Mouse (Mus musculus): ENCODE results near the gene Dlec1.

Dlec1 gene

DNA sequence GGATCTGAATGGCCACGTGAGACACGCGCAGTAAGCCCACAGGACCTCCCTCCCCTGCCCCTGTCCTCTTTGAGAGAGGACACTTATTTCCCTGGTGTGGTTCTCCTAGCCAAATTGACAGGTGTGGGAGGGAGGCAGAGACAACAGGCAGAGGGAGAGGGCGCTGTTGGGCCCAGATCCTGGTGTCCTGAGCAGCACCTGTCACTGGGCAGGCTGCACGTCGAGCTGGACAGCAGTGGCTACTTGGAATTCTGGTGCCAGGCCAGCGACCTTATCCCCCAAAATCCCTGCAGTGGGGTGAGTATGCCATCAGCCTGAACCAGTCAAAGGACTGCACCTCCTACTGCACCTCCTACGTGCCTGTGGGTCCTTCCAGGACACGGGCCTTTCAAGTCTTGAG lies 41.1 kb downstream of the Dlec1 start:
- no peak for DNase-seq (ENCODE audit: low spot score)

DNA sequence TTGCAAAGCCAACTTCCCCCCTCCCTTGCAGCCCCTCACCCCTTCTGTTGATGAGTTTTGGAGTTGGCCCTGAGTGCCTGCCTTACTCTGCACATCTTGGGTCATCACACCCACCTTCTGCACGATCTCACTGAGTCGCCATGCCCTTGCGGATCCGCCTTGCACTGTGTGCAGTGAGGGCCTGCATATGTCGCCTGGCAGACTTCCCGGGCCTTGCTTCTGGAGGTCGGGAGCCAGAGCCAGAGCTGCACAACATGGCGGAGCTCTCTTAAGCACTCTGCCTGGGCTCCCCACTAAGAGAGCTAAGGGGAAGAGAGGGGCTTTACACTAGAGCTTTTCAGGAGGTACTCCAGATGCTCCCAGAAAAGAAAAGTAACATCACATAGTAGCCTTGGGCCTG lies 42.4 kb downstream of the Dlec1 start:
- no peak for DNase-seq (ENCODE audit: low spot score)

DNA sequence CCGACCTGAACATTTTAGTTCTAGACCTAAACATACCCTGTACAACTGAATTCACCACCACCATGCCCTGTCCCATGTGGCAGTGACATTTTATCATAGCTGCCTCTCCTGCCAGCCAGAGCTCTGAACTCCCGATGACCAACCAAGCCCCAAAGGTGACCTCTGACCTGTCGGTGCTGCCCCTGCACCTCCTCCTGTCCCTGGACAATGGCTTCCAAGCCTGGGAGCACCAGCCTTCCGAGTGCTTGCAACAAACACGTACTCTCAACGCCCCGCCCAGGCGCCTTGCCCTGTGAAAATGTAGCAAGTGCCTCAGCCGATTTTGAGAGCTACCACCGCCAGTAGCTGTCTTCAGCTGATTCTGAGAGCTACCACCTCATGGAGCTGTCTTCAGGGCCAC lies 42.9 kb downstream of the Dlec1 start:
- no peak for DNase-seq (ENCODE audit: low spot score)

DNA sequence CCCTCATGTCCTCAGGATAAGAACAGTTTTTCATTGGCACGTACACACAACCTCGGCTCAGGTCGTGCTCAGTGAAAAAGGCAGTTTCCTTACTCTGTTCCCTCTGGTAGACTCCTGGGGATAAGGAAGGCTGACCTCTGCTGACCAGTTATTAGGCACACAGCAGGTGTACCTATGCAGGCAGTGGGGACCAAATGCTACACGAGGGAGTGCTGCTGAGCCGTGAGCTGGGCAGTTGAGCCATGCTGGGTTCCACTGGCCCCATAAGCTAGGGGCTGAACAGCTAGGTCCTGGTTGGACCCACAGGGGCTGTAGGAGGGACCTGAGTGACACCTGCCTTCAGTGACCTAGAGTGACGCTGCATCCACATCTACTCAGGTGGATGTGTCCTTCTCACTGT lies 43.4 kb downstream of the Dlec1 start:
- no peak for DNase-seq (ENCODE audit: low spot score)

DNA sequence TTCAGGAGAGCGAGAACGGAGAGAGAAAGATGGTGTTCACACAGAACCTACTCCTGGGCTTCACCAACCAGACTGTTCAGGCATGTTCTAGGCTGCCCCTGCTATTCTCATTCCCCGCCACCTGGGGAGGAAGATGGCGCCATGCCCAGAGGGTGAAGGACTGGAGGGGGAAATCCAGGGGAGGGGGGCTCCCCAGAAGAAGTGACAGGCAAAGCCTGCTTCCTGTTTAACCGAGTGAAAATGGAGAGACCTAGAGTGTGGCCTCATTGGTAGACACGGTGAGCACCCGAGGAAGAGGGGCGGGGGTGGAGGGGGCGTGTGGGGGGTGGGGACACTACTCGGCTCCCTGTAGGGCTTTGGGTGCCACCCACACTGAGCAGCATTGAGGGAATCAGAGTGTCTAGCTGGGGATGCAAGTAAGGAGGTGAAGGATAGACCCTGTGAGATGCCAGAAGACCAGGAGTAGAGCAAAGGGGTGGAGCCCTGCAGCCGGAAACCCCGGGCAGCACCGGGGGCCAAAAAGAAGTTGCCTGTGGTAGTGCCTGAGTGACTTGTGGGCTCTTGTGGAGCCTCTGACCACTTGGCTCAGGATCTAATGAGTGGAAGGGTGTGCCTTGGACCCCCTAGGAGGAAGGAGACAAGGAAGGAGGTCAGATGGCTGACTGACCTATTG lies 44.0 kb downstream of the Dlec1 start:
- DNase-seq (ENCODE audit: low spot score) = no peak

DNA sequence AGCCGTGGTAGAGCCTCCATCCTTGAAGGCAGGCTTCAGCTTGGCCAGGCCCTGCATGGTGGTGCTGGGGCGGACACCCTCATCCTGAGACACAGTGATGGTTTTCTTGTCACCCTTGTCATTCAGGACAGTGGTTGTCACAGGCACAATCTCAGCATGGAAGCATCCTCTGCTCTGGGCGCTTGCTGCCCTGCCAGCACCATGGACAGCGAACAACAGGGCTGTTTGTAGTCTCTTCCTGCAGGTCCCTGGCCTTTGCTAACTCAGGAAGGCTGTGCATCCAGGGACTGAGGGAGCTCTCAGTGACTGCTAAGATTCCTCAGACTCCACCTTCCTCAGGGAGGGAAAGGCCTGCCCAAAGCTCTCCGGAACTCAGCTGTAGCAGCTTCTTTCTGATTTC lies 47.3 kb downstream of the Dlec1 start:
- DNase-seq (ENCODE audit: low spot score) = peak; percentile 58

DNA sequence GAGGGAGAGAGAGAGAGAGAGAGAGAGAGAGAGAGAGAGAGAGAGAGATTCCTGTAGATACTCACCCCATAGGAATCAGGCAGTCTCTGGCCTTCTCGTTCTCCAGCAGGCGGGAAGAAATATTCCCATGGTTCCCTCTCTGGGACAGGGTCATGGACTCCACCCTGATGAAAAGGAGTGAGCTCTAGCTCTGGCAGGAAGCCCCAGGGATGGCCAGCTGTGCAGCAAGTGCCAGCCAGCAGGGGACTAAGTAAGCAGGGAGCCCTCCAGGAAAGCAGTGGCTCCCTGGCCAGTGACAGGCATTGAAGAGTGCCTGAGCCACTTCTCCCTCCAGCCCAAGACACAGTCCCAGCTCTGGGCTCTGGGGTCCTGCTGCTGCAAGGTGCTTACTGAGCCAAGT lies 49.5 kb downstream of the Dlec1 start:
- DNase-seq (ENCODE audit: low spot score) = peak; percentile 60

DNA sequence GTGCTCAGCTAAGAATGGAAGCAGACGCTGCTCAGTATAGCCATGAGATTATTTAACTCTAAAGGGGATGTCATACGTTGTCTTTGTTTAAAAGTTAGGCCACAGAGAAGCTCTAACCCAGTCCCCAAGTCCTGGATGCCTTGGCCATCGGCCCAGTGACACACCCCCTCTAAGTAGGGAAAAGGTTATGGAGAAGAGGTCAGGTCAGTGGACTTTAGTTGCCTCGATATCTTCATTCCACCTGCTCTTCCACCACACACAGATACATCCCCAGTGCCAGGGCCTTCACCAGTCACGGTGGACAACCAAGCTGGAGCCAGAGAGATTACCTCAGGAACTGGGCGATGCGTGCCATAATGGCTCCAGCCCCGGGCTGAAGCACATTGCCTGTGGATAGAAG lies 53.1 kb downstream of the Dlec1 start:
- peak; percentile 29 for DNase-seq (ENCODE audit: low spot score)

DNA sequence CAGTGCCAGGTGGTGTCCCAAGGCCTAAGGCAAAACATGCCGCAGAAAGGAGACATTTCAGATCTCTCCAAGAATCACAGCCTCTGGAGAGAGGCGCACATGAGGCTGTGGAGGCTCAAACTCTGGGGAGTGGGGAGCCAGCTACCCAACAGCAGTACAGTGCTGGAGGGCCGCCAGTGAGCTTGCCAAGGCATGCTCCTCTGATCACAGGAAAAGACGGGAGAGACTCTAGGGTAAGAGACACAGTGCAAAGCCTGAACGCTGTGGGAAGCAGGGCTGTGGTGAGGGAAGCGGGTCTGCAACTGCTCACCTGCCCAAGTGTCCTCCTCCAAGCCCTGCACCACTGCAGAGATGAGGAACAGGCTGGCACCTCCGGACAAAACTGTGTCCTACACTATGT lies 53.5 kb downstream of the Dlec1 start:
- peak; percentile 49 for DNase-seq (ENCODE audit: low spot score)

DNA sequence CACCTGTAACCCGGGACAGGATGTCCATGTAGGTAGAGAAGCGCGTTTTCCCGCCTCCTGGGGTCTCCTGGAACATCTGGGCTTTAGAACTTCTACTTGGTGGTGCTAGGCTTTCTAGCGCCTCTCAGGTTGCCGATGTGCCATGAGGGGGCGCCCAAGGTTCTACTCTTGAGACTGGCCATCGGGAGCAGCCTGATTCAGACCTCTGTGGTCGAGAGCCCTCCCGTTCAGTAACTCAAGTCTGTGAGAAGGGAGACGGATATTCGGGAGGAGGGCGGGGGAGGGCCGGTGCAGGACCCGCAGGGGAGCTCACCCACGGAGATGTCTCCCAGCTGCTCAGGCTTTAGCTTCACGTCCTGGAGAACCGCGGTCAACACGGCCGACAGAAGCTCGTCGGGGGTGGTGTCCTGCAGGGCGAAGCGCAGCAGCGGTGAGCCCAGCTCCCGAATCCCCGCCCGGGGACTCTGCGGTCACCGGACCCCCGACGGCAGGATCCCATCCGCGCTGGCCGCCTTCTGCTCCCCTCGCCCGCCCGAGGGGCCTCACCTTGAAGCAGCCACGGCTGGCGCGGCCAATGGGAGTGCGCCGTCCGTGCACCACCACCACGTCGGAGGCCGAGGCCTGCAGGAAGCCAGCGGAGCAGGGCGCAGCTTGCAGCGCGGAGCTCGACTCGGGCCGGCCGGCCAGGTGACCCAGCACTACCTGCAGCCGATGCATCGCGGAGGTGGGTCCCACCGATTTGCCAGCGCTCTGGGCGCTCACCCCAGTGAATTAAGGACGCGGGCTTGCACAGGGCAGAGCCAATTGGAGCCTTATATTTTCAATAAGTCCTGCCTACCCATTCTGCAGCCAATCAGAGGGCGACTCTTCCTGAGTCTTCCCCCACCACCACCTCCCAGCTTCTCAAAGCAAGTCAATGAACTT lies 54.3 kb downstream of the Dlec1 start, which contains the start of gene Acaa1b:
Gene Acaa1b, minus strand, starts transcription at position 816 of the 924 bp plus-strand sequence.
- peak; percentile 78 for DNase-seq (ENCODE audit: low spot score)

DNA sequence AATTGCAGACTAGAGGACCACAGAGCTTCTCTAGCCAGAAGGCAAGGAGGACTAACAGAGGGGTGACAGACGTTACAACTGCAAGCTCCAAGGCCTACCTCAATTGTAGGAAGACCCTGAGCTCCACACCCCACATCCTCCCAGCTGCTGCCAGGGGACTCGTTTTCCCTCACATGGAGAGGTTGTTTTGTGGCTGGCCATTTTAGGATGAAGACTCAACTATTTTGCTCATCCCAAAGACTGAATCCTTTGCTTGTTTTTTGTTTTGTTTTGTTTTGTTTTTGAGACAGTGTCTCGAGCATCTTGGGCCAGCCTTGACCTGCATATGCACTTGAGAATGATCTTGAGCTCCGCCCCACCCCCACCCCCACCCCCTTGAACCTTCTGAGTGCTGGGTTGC lies 56.6 kb downstream of the Dlec1 start, which contains the start of gene Gm47289:
Gene Gm47289, plus strand, starts transcription at position 301 of the 400 bp plus-strand sequence.
- no peak for DNase-seq (ENCODE audit: low spot score)

DNA sequence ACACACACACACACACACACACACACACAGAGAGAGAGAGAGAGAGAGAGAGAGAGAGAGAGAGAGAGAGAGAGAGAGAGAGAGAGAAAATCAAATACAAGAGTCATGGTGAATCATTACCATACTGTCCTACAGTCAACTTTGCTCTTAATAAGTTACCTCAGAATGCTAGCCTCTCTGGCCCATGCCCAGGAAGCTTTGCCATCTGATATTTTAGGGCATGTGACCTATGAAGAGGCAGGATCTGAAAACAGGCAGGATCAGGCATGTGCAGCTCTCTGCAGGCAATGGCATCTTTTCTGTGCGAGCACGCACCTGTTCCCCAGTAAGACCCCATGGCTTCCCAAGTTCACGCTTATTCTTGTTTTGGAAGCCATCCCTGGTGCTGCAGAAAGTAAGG lies 58.4 kb downstream of the Dlec1 start:
- DNase-seq (ENCODE audit: low spot score) = peak; percentile 78

DNA sequence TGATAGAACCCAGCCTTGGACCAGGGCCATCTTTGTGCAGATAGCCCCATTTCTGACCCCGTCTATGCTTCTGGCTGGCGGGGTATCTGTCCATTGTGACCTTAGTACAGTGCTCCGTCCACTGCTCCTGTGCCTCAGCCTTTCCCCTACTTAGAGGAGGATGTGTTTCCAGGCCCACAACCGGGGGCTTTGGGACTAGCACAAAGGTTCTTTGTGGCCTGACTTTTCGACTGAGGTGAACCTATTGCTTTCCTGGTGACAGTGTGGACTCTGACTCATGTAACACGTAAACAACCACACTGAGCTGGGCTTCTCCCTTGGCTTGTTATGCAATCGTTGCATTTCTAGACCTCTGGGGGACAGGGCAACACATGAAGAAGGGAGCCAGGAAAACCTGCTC lies 62.5 kb downstream of the Dlec1 start:
- peak; percentile 69 for DNase-seq (ENCODE audit: low spot score)

DNA sequence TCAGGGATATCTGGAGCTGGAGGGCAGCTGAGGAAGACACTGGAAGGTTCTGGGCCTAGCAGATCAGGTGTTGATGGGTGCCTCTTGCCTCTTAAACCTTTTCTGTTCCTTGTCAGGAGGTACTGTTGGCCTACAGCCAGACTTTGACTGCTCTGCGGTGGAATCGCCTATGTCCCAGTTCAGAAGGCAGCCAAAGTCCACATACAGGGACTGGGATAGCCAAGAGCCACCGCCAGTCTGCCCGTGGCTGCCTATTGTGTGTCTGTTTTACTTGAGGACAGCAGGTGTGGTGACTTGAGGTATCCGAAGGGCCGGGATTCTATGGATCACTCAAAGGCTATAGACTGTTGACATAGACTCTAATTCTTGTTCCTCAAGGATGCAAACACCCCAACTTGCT lies 63.3 kb downstream of the Dlec1 start:
- DNase-seq (ENCODE audit: low spot score) = peak; percentile 62

DNA sequence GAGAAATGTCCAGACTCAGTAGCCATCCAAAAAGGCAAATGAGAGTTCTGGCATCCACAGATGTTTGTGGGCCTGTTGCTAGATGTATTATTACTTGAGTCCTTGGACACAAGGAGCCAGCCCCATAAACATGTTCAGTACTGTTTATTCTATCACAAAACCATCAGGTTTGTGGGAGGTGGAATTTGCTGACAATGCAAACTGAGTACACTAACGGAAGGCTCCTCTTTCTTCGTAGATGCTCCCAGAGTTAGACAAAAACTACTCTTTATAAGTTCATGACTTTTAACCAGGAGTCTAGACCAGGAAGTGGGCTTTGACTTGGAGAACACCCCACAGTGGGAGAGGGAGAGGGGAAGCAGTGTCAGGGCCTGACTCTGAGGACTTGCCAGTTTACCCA lies 65.3 kb downstream of the Dlec1 start:
- no peak for DNase-seq (ENCODE audit: low spot score)

DNA sequence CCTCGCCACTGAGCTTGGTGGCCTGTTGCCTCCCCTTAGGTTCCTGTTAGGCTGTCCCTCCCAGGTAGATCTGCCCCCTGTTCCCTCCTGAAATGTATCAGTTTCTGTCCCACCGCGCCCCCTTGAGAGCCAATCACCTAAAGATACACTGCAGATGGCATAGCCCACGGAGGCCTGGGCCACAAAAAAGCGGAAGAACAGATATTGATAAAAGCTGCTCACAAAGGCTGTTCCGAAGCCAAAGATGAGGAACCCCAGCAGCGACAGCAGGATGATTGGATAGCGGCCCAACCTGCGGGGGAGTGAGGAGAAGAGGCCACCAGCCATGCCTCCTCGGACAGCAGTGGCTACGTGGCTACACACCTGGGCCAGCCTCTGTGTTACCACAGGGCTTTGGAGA lies 77.0 kb downstream of the Dlec1 start:
- DNase-seq (ENCODE audit: low spot score) = no peak

DNA sequence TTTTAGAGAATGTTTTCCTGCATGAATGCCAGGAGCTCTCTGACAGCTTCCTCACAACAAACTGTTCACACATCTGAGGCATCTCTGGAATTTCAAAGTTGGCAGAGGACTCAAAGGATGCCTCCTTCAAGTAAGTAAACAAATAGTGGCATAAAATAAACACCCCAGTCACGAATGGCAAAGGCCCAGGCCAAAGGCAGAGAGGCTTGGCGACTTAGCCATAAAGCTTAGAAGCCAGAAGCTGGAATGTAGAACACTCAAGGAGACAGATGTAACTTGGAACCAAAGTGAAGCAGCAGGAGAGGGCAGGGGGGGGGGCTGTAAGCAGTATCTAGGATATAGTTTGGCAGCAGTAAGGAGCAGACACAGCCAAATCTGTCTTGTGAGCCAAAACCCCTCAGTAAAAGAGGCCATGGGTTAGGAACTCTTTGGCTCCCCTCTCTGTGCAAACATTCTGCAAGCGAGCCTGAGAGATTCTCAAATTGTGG lies 79.0 kb downstream of the Dlec1 start:
- peak; percentile 90 for DNase-seq (ENCODE audit: low spot score)

DNA sequence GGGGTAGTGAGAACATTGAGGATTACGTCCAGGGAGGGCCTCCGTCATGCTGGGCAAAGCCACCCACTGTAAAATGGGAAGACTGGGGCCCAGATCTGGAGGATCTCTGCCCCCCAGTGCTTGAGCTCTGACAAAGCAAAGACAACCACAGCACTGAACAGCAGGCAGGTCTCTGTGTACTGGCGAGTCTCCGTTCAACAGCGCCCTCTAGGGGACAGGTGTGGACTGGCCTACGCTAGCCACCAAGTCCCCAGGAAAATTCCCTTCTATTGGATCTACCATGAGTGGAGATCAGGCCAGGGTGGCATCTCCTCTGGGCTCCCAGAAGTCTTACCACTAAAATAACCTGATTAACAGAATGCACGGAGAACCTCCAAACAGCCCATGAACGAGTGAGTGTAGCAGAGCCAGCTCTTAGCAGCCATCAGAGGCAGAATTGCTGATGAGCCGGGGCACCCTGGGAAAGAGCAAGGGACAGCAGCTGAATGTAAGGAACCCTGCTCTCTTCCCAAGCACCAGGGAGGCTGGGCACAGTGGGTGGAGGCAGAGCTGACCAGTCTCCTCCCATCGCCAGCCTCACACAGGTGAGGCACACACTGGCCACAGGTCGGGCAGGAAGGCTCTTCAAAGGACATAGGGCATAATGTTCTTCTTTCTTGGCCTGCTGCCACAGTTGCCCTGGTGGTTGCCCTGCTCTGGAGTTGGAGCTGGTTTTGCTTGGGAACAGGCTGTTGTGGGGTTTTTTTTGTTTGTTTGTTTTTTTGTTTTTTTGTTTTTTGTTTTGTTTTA lies 90.1 kb downstream of the Dlec1 start:
- DNase-seq (ENCODE audit: low spot score) = no peak

Data from adipocyte (in vitro differentiated cells).